Mouse (Mus musculus): ENCODE results near the gene Thap11. TPM values are rescaled to one million over a fixed set of nuclear protein-coding genes. Genes with fewer than 3 reads are reported as not detected.

The Thap11 gene
- total RNA-seq, 1 experiment from 2014 or later, result 31.0 TPM

- DNase-seq, result peak; percentile 96
These were observed 45.4 kb downstream of the Thap11 start, which contains the start of gene Pskh1 for GRCm38 (mm10) chr8:105900180-105900940. Gene Pskh1, plus strand, starts transcription at chr8:105900441.

GRCm38 (mm10) chr8:105900941-105901616 lies 46.1 kb downstream of the Thap11 start:
- no peak for DNase-seq

Other genes starting within 250 kb of the Thap11 start
- 33.9 and 39.8 TPM in 2 replicates for gene Ripor1, start 249.9 kb upstream of the Thap11 start, total RNA-seq (2021)
- 58.4 and 70.4 TPM in 2 replicates for gene Ctcf, start 218.6 kb upstream of the Thap11 start, total RNA-seq (2021)
- 0.93 and 1.0 TPM in 2 replicates for gene Agrp, start 217.7 kb upstream of the Thap11 start, total RNA-seq (2021)
- gene Carmil2, start 168.9 kb upstream of the Thap11 start, total RNA-seq (2021), result 3.1 and 8.1 TPM in 2 replicates
- 23.3 and 23.8 TPM in 2 replicates for gene Acd, start 154.0 kb upstream of the Thap11 start, total RNA-seq (2021)
- gene Pard6a, start 154.0 kb upstream of the Thap11 start, total RNA-seq (2021), result 10.6 and 11.0 TPM in 2 replicates
- gene 4933405L10Rik, start 147.5 kb upstream of the Thap11 start, total RNA-seq (2021), result not detected in 2 replicates
- gene Enkd1, start 146.9 kb upstream of the Thap11 start, total RNA-seq (2021), result 5.4 and 6.0 TPM in 2 replicates
- gene Gfod2, start 96.5 kb upstream of the Thap11 start, total RNA-seq (2021), result 7.8 and 11.3 TPM in 2 replicates
- gene Ranbp10, start 27.8 kb upstream of the Thap11 start, total RNA-seq (2021), result 27.3 and 29.8 TPM in 2 replicates
- not detected in 2 replicates for gene Tsnaxip1, start 27.4 kb upstream of the Thap11 start, total RNA-seq (2021)
- gene Cenpt, start 1.9 kb upstream of the Thap11 start, total RNA-seq (2021), result 8.5 and 11.2 TPM in 2 replicates
- 22.3 and 41.4 TPM in 2 replicates for gene Nutf2, start 5.4 kb downstream of the Thap11 start, total RNA-seq (2021)
- 30.1 and 33.5 TPM in 2 replicates for gene Edc4, start 25.7 kb downstream of the Thap11 start, total RNA-seq (2021)
- gene Nrn1l, start 38.4 kb downstream of the Thap11 start, total RNA-seq (2021), result 1.0 TPM in 1 of 2 replicates, not detected in the other
- 31.0 and 32.2 TPM in 2 replicates for gene Pskh1, start 45.3 kb downstream of the Thap11 start, total RNA-seq (2021)
- gene Ctrl, start 78.7 kb downstream of the Thap11 start, total RNA-seq (2021), result 0.59 TPM in 1 of 2 replicates, not detected in the other
- gene Psmb10, start 83.3 kb downstream of the Thap11 start, total RNA-seq (2021), result 49.2 and 65.5 TPM in 2 replicates
- 5.3 and 54.9 TPM in 2 replicates for gene Lcat, start 88.2 kb downstream of the Thap11 start, total RNA-seq (2021)
- gene Slc12a4, start 111.0 kb downstream of the Thap11 start, total RNA-seq (2021), result 36.9 and 42.5 TPM in 2 replicates
- gene Dpep3, start 124.3 kb downstream of the Thap11 start, total RNA-seq (2021), result not detected in 2 replicates
- 14.9 and 15.5 TPM in 2 replicates for gene Dus2, start 136.2 kb downstream of the Thap11 start, total RNA-seq (2021)
- gene Dpep2nb, start 150.8 kb downstream of the Thap11 start, total RNA-seq (2021), result not detected in 2 replicates
- gene Ddx28, start 156.8 kb downstream of the Thap11 start, total RNA-seq (2021), result 14.2 and 14.5 TPM in 2 replicates
- 47.3 and 47.6 TPM in 2 replicates for gene Nfatc3, start 203.7 kb downstream of the Thap11 start, total RNA-seq (2021)